Mouse (Mus musculus) midbrain, embryonic 12.5 days (tissue): ENCODE data around the gene Slc46a1. TPM values are rescaled to one million over a fixed set of nuclear protein-coding genes. Genes with fewer than 3 reads are reported as not detected.
A peak's percentile ranks its signal among the peaks of the same experiment; 100 is the strongest.

Source experiments
- ATAC-seq: fragments of 200-750 bp; cut with Nextera tagmentation; 2 replicates; pipeline ENCODE4 v1.8.0; 2017; ENCODE audit warnings: low read depth, moderate TSS enrichment, moderate library complexity; ENCODE audit not compliant: low FRiP score
- H3K27ac ChIP-seq: fragments of 300-500 bp; sonication (generic); replicated peaks from 2 replicates; pipeline ENCODE4 v1.5.1; 2016; ENCODE audit warnings: mild to moderate bottlenecking
- H3K27me3 ChIP-seq: fragments of 300-500 bp; sonication (generic); 2 replicates; pipeline ENCODE4 v1.6.1; 2016; ENCODE audit warnings: mild to moderate bottlenecking
- H3K36me3 ChIP-seq: fragments of 300-500 bp; sonication (generic); 2 replicates; pipeline ENCODE4 v1.6.1; 2016
- H3K4me1 ChIP-seq: fragments of 300-500 bp; sonication (generic); 2 replicates; pipeline ENCODE4 v1.6.1; 2016
- H3K4me2 ChIP-seq: fragments of 300-500 bp; sonication (generic); replicated peaks from 2 replicates; pipeline ENCODE4 v1.6.1; 2016; ENCODE audit warnings: mild to moderate bottlenecking, moderate library complexity
- H3K4me3 ChIP-seq: fragments of 300-500 bp; sonication (generic); 2 replicates; pipeline ENCODE4 v1.5.1; 2016; ENCODE audit warnings: mild to moderate bottlenecking
- H3K9ac ChIP-seq: fragments of 300-500 bp; sonication (generic); replicated peaks from 2 replicates; pipeline ENCODE4 v1.6.1; 2016; ENCODE audit warnings: mild to moderate bottlenecking, moderate library complexity
- H3K9me3 ChIP-seq: fragments of 300-500 bp; sonication (generic); 2 replicates; pipeline ENCODE4 v1.6.1; 2016; ENCODE audit warnings: mild to moderate bottlenecking
- WGBS: fragments of 180-500 bp; shearing (Covaris S2); methylation state at CpG from one replicate; pipeline ENCODE4 v1.1.7; 2016; 5-methylcytosine and 5-hydroxymethylcytosine counted together
- polyA plus RNA-seq: library from polyadenylated mRNA; unstranded; fragments of >200 nt; fragmentation: Nextera tagmentation; extraction: Ambion mirVana; gene quantifications from 2 replicates; pipeline ENCODE4 v1.2.1, GENCODE M21; 2016

Gene Slc46a1
- polyA plus RNA-seq = 17.8 and 18.5 TPM in 2 replicates

- peak; percentile 91 for ATAC-seq
- Histone ChIP-seq H3K27ac (peak within 1 kb of the TSS; percentile 85), H3K9me3 (peaks cover 4% of the 10 kb centered on the region; the same call in 1 of the 2 replicates), H3K4me1 (peaks cover 12% of the 10 kb centered on the region), H3K27me3 (no peaks in the 10 kb centered on the region), H3K4me2 (peak within 1 kb of the TSS; percentile 94), H3K9ac (peak within 1 kb of the TSS; percentile 84), H3K36me3 (0 out of 2 replicates have a peak, but pooled peaks cover 3% of the 10 kb centered on the region), H3K4me3 (peak within 1 kb of the TSS; percentile 77)
- under 1% methylated on average over 40 of the region's 41 CpGs for WGBS
Observed at GRCm38 (mm10) chr11:78465568-78466180, at the start of gene Slc46a1. Slc46a1 (plus strand) TSS chr11:78465697.

GRCm38 (mm10) chr11:78416854-78417253 is 48.6 kb upstream of the Slc46a1 start:
- ATAC-seq = no peak
- no peak overlapping the region for H3K4me2 ChIP-seq
- no peaks in the 10 kb centered on the region for H3K27me3 ChIP-seq
- H3K36me3 ChIP-seq = no peaks in the 10 kb centered on the region
- no peaks in the 10 kb centered on the region for H3K4me1 ChIP-seq
- no peaks in the 10 kb centered on the region for H3K9me3 ChIP-seq
- no peak overlapping the region for H3K4me3 ChIP-seq
- H3K27ac ChIP-seq = no peak overlapping the region
- 85% methylated on average over 6 of the region's 6 CpGs for WGBS
- no peak overlapping the region for H3K9ac ChIP-seq

- H3K4me2 ChIP-seq = no peak overlapping the region
- no peak overlapping the region for H3K9ac ChIP-seq
- no peaks in the 10 kb centered on the region for H3K4me1 ChIP-seq
- no peak overlapping the region for H3K27ac ChIP-seq
- no peak for ATAC-seq
- no peaks in the 10 kb centered on the region for H3K9me3 ChIP-seq
- WGBS = 77% methylated on average over 12 of the region's 12 CpGs
- no peak overlapping the region for H3K4me3 ChIP-seq
- no peaks in the 10 kb centered on the region for H3K36me3 ChIP-seq
- no peaks in the 10 kb centered on the region; the same call in 1 of the 2 replicates for H3K27me3 ChIP-seq
Observed at GRCm38 (mm10) chr11:78420263-78420889, 45.1 kb upstream of the Slc46a1 start.

GRCm38 (mm10) chr11:78421201-78422009 is 44.1 kb upstream of the Slc46a1 start:
- H3K4me3 ChIP-seq = no peak overlapping the region
- H3K27ac ChIP-seq = no peak overlapping the region
- ATAC-seq = no peak
- no peaks in the 10 kb centered on the region for H3K36me3 ChIP-seq
- 79% methylated on average over 13 of the region's 13 CpGs for WGBS
- no peaks in the 10 kb centered on the region; the same call in 1 of the 2 replicates for H3K27me3 ChIP-seq
- no peaks in the 10 kb centered on the region for H3K9me3 ChIP-seq
- H3K4me2 ChIP-seq = no peak overlapping the region
- no peak overlapping the region for H3K9ac ChIP-seq
- no peaks in the 10 kb centered on the region for H3K4me1 ChIP-seq

GRCm38 (mm10) chr11:78422055-78422819 is 43.3 kb upstream of the Slc46a1 start, which contains the start of gene Slc13a2:
Slc13a2 (minus strand) TSS chr11:78422217.
- H3K4me2 ChIP-seq = no peak within 1 kb of the TSS
- no peaks in the 10 kb centered on the region for H3K36me3 ChIP-seq
- no peaks in the 10 kb centered on the region for H3K4me1 ChIP-seq
- H3K9me3 ChIP-seq = no peaks in the 10 kb centered on the region
- 32% methylated on average over 13 of the region's 13 CpGs for WGBS
- H3K27me3 ChIP-seq = no peaks in the 10 kb centered on the region; the same call in 1 of the 2 replicates
- H3K4me3 ChIP-seq = no peak within 1 kb of the TSS
- no peak for ATAC-seq
- H3K27ac ChIP-seq = no peak within 1 kb of the TSS
- no peak within 1 kb of the TSS for H3K9ac ChIP-seq

GRCm38 (mm10) chr11:78424352-78424751 is 41.1 kb upstream of the Slc46a1 start:
- ATAC-seq = no peak
- H3K27me3 ChIP-seq = no peaks in the 10 kb centered on the region; the same call in 1 of the 2 replicates
- no peak overlapping the region for H3K4me2 ChIP-seq
- no peaks in the 10 kb centered on the region for H3K4me1 ChIP-seq
- no peaks in the 10 kb centered on the region for H3K36me3 ChIP-seq
- H3K9ac ChIP-seq = no peak overlapping the region
- H3K4me3 ChIP-seq = no peak overlapping the region
- no peak overlapping the region for H3K27ac ChIP-seq
- 80% methylated on average over 2 of the region's 2 CpGs for WGBS
- no peaks in the 10 kb centered on the region for H3K9me3 ChIP-seq

- H3K4me1 ChIP-seq = no peaks in the 10 kb centered on the region
- no peak overlapping the region for H3K9ac ChIP-seq
- H3K27me3 ChIP-seq = no peaks in the 10 kb centered on the region; the same call in 1 of the 2 replicates
- WGBS = 96% methylated on average over 1 of the region's 1 CpGs
- H3K36me3 ChIP-seq = no peaks in the 10 kb centered on the region
- no peak overlapping the region for H3K27ac ChIP-seq
- no peak overlapping the region for H3K4me3 ChIP-seq
- ATAC-seq = no peak
- H3K9me3 ChIP-seq = no peaks in the 10 kb centered on the region
- no peak overlapping the region for H3K4me2 ChIP-seq
Observed at GRCm38 (mm10) chr11:78425572-78425971, 39.9 kb upstream of the Slc46a1 start.

- no peak overlapping the region for H3K4me2 ChIP-seq
- no peak overlapping the region for H3K27ac ChIP-seq
- no peak overlapping the region for H3K9ac ChIP-seq
- no peak overlapping the region for H3K4me3 ChIP-seq
- WGBS = 97% methylated on average over 6 of the region's 6 CpGs
- H3K4me1 ChIP-seq = no peaks in the 10 kb centered on the region
- no peaks in the 10 kb centered on the region; the same call in 1 of the 2 replicates for H3K27me3 ChIP-seq
- ATAC-seq = no peak
- H3K9me3 ChIP-seq = no peaks in the 10 kb centered on the region
- no peaks in the 10 kb centered on the region for H3K36me3 ChIP-seq
Observed at GRCm38 (mm10) chr11:78427655-78428054, 37.8 kb upstream of the Slc46a1 start.

- WGBS = 72% methylated on average over 5 of the region's 5 CpGs
- no peak for ATAC-seq
- H3K4me1 ChIP-seq = no peaks in the 10 kb centered on the region
- H3K9ac ChIP-seq = no peak overlapping the region
- H3K4me2 ChIP-seq = no peak overlapping the region
- H3K9me3 ChIP-seq = no peaks in the 10 kb centered on the region
- H3K36me3 ChIP-seq = no peaks in the 10 kb centered on the region
- H3K4me3 ChIP-seq = no peak overlapping the region
- no peaks in the 10 kb centered on the region; the same call in 1 of the 2 replicates for H3K27me3 ChIP-seq
- no peak overlapping the region for H3K27ac ChIP-seq
Observed at GRCm38 (mm10) chr11:78428309-78428708, 37.2 kb upstream of the Slc46a1 start.

- Histone ChIP-seq H3K4me1 (no peaks in the 10 kb centered on the region), H3K9ac (no peak overlapping the region), H3K4me3 (no peak overlapping the region), H3K9me3 (no peaks in the 10 kb centered on the region), H3K36me3 (no peaks in the 10 kb centered on the region), H3K4me2 (no peak overlapping the region), H3K27me3 (no peaks in the 10 kb centered on the region), H3K27ac (no peak overlapping the region)
- no peak for ATAC-seq
- WGBS = 56% methylated on average over 11 of the region's 11 CpGs
Observed at GRCm38 (mm10) chr11:78430195-78430878, 35.2 kb upstream of the Slc46a1 start.

- no peaks in the 10 kb centered on the region for H3K27me3 ChIP-seq
- H3K4me2 ChIP-seq = no peak overlapping the region
- H3K9ac ChIP-seq = no peak overlapping the region
- H3K27ac ChIP-seq = no peak overlapping the region
- no peaks in the 10 kb centered on the region for H3K36me3 ChIP-seq
- no peaks in the 10 kb centered on the region for H3K9me3 ChIP-seq
- no peak for ATAC-seq
- 94% methylated on average over 10 of the region's 10 CpGs for WGBS
- no peak overlapping the region for H3K4me3 ChIP-seq
- H3K4me1 ChIP-seq = 0 out of 2 replicates have a peak, but pooled peaks cover 5% of the 10 kb centered on the region
Observed at GRCm38 (mm10) chr11:78431176-78431575, 34.3 kb upstream of the Slc46a1 start.
